Mouse (Mus musculus) R1 (cell line): Measurements from ENCODE around the gene Hpgd.
A peak's percentile ranks its signal among the peaks of the same experiment; 100 is the strongest.

ENCODE experiments used
- DNase-seq: peaks from one replicate; pipeline ENCODE4 v3.0.0-alpha.2; 2018; ENCODE audit warnings: low read depth, low spot score

Gene Hpgd

GRCm38 (mm10) chr8:56323276-56323675 is 28.9 kb downstream of the Hpgd start:
- no peak for DNase-seq

GRCm38 (mm10) chr8:56327709-56328108 is 33.3 kb downstream of the Hpgd start:
- no peak for DNase-seq

GRCm38 (mm10) chr8:56328130-56328542 is 33.8 kb downstream of the Hpgd start:
- DNase-seq = no peak

GRCm38 (mm10) chr8:56335390-56336000 is 41.1 kb downstream of the Hpgd start:
- no peak for DNase-seq

GRCm38 (mm10) chr8:56336771-56337170 is 42.4 kb downstream of the Hpgd start:
- no peak for DNase-seq

- DNase-seq = no peak
These were observed 49.1 kb downstream of the Hpgd start for GRCm38 (mm10) chr8:56343505-56343904.

GRCm38 (mm10) chr8:56343940-56344339 is 49.6 kb downstream of the Hpgd start:
- no peak for DNase-seq

- DNase-seq = peak; percentile 8
These were observed 50.0 kb downstream of the Hpgd start for GRCm38 (mm10) chr8:56344359-56344758.

- no peak for DNase-seq
These were observed 51.4 kb downstream of the Hpgd start for GRCm38 (mm10) chr8:56345641-56346420.

- DNase-seq = no peak
These were observed 68.8 kb downstream of the Hpgd start for GRCm38 (mm10) chr8:56363180-56363579.
